Mouse (Mus musculus): ENCODE results near the gene Mrps16.

Gene Mrps16

DNA sequence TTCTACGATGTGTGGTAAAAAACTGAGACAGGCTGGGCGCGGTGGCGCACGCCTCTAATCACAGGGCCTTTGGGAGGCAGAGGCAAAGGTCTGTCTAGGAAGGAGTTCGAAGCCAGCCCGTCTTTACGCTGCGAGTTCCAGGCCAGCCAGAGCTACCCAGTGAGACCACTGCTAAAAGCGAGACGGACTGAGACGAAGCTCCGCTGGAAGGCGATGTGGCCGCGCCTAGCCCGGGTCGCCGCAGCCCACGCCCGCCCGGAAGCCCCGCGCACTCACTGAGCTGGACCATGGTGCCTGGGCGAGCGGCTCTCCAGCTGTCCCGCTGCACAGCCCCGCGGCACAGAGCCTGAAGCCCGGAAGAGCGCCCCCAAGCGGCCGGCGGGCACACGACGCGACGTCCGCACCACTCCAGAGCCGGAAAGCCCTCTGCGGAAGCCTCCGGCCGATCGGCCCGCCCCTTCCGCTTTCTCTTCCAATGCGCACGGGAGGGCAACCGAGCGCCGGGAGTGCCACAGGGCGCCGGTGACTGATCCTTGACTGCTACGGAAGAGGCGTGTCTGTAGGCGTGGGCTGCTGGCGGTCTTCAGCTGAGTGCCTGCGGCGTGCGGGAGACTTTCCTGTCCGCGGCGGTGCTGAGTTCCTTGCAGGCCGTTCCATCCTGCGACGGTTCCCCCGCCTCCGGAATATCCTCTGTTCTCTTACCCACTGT lies at the start of gene Mrps16:
Gene Mrps16 (minus strand): TSS at position 430 of the 709 bp plus-strand sequence.
- peak; percentile 98 for DNase-seq (ENCODE audit: low read depth)

DNA sequence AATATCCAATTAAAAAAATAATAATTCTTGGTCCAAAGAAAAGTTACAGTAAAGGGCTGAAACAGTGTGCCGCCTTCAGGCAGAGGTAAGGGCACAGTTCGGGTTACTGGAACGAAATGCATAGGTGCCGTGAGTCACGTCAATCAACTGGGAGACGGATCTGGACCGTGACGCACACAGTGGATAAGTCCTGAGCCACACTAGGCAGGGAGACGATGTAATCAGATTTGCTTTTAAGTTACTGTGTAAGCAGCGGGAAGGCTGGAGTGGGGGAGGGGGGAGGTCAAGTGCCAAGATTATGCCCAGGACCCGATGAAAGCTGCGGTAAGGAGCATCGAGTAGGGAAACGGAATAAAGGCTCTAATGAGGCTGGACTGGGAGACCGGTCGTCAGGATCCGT lies 48.8 kb upstream of the Mrps16 start:
- DNase-seq (ENCODE audit: low read depth), result no peak

DNA sequence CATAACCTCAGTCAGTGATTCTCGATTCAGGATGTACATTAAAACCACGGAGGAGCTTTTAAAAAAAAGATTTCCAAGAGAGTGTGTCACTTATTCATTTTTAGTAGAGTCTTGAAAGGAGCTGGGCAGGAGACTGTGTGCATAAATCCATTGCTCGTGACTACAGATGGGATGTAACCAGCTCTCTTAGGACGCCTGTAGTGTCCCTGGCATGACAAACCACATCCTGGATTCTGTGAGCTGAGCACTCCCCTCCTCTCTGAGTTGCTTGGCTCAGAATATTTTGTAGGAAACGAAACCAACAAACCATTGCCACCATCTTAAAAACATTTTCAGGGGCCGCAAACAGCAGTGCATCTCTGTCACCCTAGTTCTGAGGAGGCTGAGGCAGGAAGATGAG lies 43.5 kb upstream of the Mrps16 start:
- no peak for DNase-seq (ENCODE audit: low read depth)

DNA sequence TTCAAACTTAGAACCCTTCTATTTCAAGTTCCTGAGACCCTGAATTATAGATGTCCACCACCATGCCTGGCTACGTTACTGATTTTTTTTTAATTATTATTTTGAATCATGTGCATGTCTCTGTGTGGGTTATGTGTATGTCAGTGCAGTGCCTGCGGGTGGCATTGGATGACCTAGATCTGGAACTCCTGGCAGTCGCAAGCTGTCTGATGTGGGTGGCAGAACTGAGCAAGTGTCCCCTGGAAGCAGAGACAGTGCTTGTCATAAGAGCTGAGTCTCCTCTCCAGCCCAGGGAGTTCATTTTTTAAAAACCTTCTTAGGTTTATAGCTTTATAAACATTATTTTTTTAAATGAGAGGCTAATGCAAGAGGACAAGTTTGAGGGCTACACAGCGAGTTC lies 39.0 kb upstream of the Mrps16 start:
- DNase-seq (ENCODE audit: low read depth), result no peak

DNA sequence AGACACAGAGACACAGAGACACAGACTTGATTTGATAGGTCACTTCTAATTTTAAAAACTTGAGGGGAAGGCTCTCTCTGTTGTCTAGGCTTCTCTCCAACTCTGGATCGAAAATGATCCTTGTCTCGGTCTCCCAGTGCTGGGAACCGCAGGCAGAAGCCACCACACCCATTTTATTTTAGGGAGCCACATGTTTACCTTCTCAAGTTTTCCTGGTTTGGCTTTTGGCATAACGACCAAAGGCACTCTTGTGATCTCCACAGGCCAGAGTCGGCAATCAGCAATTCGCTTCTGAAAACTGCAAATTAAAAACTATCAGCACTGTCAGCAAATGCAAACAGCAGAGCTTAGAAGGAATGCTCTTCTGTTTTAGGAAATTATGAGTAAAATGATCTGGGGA lies 38.3 kb upstream of the Mrps16 start:
- DNase-seq (ENCODE audit: low read depth), result no peak

DNA sequence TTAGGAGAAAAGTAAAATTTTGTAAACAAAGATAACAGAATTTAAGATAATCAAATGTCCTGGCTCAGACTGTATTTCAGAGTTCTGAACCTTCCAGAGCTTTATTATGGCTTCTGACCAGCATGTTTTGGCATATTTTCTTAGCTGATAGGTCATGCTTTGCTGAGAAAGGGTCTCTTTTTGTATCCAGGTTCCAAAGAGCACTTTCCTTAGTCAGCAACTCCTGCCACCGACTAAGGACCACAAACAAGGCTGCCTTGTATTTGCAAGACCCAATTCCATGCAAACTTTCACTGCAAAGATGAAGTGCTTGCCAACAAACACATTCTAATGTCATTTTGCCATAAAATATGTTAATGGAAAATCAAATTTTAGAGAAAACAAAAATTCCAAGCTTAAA lies 36.4 kb upstream of the Mrps16 start:
- no peak for DNase-seq (ENCODE audit: low read depth)

DNA sequence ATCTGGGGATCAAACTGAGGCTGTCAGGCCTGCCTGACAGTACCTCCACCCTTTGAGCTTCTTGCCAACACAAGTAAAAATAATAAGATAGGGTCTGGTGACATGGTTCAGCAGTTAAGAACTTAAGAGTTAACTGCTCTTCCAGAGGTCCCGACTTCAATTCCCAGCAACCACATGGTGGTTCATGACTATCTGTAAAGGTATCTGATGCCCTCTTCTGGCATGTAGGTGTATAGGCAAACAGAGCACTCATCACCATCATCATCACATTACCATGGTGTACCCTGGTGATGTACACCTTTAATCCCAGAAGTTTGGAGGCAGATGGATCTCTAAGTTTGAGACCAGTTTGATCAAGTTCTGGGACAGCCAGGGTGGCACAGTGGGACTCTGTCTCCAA lies 35.2 kb upstream of the Mrps16 start:
- peak; percentile 11 for DNase-seq (ENCODE audit: low read depth)

DNA sequence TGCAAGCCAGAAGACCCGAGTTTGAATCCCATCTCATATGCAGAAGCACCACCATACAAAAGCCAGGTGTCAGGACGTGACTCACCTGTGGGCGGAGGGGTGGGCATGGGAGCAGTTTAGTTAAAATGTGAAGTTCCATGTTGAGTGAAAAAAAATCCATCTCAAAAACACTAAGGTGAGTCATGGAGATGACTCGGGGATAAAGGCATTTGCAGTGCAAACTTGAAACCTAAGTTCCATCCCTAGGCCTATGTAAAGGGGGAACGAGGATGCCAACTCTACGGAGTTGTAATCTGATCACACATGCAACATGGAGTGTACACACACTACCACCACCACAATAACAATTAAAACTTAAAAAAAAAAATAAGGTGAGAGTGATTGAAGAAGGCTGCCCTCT lies 29.6 kb upstream of the Mrps16 start:
- no peak for DNase-seq (ENCODE audit: low read depth)

DNA sequence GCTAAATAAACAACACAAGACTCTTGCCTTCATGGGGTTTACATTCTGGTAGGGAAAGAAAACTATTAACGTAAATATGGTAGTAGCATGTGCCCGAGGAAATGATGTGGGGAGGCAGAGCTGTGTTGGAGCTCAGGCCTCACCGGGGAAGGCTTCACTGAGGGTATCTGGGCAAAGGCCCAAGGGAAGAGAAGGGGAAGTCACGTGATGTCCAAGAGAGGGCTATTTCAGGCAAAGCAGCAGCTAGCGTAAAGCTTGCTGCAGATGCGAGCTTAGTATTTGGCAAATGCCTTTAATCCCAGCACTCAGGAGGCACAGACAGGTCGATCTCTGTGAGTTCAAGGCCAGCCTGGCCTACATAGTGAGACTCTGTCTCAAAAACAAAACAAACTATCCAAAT lies 28.8 kb upstream of the Mrps16 start:
- no peak for DNase-seq (ENCODE audit: low read depth)

DNA sequence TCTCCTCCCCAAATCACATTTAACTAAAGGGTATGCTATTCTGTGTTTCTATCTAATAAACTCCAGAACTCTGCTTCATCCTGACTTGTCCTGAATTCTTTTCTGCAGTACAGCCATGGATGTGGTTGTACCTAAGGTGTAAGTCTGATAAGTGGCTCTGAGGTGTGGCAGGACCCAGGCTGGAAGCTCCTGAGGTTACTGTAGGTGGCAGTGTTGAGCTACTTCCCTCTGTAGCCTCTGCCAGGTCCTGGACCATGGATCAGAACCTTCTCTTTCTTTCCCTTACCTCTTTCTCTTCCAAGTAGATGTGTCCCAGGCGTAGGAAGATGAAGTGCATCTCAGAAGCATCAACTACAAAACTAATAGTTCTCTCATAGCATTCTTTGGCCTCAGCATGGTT lies 6.6 kb upstream of the Mrps16 start:
- peak; percentile 61 for DNase-seq (ENCODE audit: low read depth)

DNA sequence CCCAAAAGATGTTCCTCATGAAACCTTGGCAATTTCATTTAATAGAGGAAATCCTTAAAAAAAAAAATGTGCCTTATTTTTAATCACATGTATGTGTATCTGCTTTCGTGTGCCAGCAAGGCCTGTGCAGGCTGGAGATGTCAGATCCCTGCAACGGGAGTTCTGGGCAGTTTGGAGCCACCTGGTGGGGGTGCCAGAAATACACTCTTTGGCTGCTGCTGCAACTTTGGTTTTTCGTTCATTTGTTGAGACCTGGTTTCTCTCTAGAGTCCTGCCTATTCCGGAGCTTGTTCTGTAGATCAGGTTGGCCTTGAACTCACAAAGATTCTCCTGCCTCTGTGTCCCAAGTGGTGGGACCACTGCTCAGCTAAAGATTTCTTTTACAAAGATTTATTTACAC lies 5.4 kb upstream of the Mrps16 start:
- peak; percentile 53 for DNase-seq (ENCODE audit: low read depth)

DNA sequence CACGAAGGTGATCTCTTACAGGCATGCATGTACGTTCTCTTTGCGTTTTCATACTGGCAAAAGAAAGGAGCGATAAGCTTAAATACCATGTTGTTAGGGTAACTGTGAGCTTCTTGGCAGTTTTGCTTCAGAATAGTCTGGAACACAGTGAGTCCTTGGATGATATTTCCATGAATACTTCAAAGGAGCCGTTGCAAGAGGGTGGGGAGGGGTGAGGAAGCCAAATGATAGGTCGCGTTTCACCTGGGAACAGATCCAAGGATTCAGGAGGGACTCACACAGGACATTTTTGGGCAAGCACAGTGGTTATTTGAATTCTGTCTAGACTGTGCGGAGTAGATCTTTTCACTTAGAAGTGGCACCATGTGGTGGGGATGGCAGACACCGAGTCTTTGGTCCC lies 3.8 kb upstream of the Mrps16 start:
- DNase-seq (ENCODE audit: low read depth), result no peak

DNA sequence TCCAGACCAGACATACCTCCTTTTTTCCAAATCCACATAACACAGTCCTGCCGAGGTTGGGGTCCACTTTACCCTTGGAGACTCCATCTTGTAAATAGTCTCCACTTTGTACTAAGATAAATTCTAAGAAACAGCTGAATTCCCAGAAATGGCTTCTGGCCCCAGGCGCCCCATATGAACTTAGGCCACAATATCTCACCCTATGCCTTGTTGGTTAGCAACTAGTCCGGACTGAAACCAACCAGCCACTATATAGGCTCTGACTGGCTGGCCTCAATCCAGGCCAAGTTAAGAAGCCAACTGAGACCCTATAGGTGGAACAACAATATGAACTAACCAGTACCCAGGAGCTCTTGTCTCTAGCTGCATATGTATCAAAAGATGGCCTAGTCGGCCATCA lies 1.1 kb downstream of the Mrps16 start:
- DNase-seq (ENCODE audit: low read depth), result no peak

DNA sequence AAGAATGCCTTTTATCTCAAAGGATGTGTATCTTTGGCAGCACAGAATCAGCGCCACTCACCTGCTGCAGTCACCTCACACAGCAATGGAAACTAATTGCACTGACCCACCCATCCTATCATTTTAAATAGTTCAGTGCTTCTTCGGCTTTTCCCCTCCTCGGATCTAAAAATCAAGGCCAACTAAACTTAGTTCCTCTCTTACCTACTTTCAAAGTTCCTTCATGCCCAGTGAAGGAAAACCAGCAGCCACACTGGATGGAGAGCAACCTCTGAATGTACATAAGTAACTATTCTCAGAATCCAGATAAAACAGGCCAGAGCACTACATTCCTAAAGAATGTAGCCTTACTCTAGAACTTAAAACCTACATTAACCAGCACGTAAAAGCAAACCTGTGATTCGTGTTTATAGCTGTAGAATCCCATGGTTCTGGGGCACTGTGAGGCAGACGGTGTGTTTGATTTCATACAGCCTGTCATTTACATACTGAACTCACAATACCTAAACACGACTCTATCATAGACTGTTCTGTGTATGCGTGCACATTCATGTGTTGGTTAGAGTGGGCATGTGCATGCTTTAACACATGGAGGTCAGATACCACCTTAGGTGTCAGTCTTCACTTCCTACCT lies 3.9 kb downstream of the Mrps16 start:
- no peak for DNase-seq (ENCODE audit: low read depth)

DNA sequence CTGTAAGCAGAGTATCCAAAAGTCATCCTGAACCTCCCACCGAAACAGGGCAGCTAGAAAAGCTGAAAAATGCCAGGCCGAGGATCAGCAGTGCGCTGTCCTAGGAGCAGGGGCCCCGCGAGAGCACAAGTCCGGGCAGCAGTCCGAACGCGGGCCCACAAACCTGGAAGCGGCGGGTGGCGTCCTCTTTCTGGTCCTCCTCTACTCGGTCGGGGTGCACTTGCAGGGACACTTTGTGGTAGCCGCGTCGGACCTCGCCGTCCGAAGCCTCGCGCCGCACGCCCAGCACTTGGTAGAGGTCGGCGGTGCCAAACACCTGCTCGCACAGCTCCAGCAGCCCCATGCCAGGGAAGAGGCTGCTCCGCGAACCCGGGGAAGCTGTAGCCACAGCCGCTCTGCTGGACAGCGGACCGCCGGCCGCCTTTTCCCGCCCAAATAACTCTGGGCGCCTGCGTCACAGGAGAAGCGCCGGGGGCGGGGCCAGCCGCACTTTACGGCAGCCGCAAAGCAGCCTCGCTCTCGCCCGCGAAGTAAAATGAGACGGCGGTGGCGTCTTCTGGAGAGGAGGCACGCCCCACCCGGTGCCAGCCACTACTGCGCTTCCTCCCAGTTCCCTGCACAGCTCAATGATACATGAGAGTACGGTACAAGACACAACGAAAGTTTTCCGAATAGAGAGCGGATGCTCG lies 4.8 kb downstream of the Mrps16 start, which contains the start of gene Dnajc9:
Gene Dnajc9 (minus strand): TSS at position 470 of the 689 bp plus-strand sequence.
- peak; percentile 94 for DNase-seq (ENCODE audit: low read depth)

DNA sequence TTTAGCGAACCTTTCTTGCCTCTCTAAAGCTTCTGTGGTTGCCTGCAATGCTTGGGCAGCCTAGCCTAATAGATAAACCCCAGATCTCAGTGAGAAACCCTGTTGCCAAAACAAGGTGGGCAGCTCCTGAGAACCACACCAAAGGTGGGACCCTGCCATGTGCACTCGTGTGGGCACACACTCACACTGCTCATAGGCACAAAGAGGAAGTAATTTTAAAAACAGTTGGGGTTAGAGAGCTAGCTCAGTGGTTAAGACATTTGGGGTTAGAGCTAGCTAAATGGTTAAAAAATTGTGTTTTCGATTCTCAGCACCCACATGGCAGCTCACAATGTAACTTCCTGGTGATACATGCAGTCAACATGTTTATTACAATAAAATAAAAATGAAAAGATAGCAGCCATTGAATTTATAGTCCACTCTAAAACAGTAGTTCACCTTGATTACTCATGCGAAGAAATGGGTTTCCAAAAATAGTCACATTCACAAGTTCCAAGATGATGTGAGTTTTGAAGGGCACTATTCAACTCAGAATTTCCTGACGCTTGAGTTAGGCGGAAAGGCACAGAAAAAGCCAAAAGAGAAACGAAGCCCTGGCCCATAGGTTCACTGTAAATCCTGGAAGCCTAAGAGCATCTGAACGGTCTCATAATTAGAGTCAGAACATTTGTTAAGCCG lies 13.5 kb downstream of the Mrps16 start:
- peak; percentile 61 for DNase-seq (ENCODE audit: low read depth)

DNA sequence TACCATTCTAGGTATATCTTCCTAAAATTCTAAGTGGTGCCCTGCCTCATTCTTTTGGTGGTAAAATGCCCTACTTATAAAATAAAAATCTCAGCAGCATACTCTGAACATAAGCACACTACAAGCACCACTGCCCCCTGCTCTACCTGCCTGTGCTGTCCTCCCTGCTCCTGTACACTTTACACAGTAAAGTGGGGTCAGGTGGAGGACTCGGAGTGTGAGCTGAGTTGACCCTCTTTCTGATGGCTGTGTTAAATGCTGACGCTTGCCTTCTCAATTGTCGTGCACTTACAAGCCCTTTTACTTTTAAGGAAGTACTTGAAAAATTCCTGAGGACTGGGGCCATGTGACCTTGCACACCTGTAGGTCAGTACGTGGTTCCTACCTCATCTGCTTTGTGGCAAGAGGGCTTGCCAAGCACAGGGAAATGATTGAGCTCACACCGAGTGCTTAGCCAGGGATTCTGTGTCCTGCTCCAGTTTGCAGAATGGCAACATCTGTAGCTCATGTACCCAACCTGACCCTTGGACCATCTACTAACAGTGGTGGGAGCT lies 14.3 kb downstream of the Mrps16 start:
- DNase-seq (ENCODE audit: low read depth), result no peak

DNA sequence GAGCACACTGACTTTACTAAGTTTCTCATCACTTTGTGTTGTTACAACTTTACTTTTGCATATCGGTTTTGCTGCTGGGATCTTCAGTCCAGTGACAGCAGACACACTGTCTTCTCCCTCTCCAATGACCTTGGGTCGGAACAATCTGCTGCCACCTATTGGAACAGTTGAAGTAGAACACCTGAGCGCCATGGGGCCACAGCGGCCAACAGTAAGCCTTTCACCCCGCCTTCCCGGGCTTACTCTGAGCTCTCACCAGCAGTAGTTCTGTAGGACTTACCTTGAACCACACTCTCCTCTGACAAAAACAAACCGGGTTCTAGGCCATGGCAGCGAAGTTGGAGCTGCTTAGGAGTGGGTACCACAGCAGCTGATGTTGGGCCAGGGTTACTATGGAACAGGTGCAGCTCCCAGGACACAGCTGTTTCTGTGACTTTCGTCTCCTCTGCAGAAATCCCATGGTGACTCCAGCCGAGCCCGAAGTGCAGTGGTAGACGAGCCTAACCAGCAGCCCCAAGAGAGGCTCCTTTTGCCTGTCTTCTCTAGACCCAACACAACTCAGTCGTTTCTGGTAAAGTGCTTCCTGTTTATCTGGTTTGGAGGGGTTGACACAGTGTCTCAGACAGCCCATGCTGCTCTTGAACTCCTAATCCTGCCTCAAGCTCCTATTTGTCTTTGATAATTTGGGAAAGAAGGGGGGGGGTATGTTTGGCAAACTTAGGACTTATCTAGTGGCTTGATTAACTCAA lies 14.9 kb downstream of the Mrps16 start:
- DNase-seq (ENCODE audit: low read depth), result peak; percentile 88

DNA sequence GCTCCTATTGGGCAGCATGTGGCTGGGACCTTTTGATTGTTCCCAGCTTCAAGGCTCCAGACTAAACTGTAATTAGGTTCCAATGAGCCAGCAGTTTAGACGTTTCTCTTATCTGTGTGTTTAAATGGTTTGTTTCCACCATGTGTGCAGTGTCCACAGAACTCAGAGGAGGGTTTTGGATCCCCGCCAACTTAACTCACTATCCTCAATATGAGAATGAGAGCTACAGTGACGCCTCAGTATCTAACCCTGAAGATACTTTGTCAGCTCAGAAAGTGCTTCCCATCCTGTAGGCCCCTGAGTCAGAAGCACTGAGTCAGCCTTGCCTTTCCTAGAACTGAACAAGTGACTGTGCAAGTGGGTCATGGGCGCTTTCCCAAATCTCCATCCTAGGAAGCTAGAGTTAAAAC lies 16.3 kb downstream of the Mrps16 start:
- DNase-seq (ENCODE audit: low read depth), result no peak

DNA sequence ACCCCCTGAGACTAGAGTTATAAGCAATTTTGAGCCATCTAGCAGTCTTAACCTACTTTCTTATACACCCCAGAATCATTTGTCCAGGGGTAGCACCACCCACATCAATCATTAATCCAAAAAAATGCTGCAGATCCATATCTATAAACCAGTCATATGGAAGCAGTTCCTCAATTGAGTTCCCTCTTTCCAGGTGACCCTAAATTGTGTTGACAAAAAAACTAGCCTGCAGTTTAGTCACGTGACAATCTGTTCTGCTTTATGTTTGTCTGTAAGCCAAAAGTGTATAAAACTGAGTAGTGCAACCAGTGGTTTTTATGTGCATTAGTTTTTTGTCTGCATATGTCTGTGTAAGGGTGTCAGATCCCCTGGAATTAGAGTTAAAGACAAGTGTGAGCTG lies 21.6 kb downstream of the Mrps16 start:
- no peak for DNase-seq (ENCODE audit: low read depth)

DNA sequence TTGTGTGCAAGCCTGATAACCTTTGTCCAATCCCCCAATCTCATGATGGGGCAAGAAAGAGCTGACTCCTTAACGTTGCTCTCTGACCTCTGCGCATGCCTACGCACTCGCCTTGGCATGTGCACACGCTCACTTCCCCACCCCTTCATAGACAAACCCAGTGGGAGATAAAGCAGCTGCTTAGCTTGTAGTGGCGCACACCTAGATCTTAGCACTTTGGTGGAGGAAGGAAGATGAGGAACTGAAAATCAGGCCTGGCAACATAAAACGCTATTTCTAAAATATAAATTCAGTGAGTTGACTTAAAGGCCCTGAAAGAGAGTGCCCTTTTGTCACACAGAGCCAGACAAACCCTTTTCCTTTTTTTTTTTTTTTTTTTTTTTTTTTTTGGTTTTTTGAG lies 22.6 kb downstream of the Mrps16 start:
- DNase-seq (ENCODE audit: low read depth), result no peak

DNA sequence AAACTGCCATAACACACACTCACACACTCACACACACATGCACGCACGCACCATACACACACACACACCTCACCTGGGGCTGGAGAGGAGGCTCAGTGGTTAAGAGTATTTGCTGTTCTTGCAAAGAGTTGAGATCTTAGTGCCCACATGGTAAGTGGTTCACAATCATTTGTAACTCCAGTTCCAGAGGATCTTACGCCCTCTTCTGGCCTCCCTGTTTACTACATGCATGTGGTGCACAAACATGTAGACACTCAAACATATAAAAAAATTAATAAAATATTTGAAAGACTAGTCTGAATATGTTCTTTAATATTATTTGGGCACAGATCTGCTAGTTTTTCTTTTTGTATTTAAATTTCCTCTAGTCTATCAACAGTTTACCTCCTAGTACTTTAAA lies 25.2 kb downstream of the Mrps16 start:
- peak; percentile 40 for DNase-seq (ENCODE audit: low read depth)

Measured in induced T-regulatory cell, adult 2 months (primary cell).